Mouse (Mus musculus): Measurements from ENCODE around the gene Xrcc5.

The Xrcc5 gene

DNA sequence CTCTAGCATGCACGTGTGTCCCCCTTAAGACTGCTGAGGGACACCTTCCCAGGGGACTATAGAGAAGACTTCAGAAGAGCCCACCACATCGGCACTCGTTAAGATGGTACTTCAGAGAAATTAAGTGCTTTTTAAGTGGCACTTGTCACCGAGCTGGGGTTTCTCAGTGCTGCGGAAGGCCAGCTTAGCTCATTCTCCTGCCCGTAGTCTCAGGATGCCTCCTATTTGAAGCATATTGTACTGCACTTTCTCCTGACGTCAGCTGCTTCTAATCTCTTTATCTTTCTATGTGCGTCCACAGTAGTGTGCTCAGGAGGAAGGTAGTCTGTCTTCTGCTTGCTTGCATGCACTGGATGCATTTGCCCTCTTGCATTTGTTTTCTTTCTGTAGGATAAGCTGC is 9.2 kb downstream of the Xrcc5 start:
- DNase-seq, result peak; percentile 42

DNA sequence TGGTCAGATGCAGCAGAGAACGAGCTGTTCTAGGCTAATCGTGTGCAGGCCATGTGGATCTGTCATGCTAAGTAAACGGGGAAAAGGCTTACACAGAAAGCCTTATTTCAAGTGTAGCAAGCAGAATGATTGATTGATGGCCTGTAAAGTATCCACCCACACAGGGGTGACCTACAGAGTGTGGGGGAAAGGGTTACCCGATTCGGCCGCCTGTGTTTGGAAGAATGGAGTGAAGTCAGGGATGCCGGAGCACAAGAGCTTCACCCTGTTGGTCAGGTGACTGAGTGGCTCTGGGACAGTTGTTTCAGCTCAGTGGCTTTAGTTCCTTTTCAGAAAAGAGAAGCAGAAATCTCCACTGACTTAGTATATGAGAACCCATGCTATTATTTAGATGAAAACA is 9.7 kb downstream of the Xrcc5 start:
- DNase-seq, result peak; percentile 71

DNA sequence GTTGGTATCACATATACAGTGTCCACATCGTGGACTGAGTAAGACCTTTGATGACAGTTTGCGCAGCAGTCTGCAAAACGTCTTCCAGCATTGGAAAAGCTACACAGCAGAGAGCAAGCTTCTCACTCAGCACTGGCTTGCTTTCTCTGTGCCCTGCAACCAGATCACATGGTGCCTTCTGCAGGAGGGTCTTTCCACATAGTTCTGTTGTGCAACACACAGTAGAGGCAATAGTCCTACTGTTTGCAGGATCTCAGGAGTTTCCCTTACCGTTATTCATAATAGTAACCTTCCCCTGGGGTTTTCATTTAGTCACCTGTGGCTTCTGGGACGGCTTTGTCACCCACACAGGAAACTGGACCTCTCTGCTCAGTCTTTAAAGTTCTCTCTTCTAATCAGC is 13.5 kb downstream of the Xrcc5 start:
- peak; percentile 73 for DNase-seq

DNA sequence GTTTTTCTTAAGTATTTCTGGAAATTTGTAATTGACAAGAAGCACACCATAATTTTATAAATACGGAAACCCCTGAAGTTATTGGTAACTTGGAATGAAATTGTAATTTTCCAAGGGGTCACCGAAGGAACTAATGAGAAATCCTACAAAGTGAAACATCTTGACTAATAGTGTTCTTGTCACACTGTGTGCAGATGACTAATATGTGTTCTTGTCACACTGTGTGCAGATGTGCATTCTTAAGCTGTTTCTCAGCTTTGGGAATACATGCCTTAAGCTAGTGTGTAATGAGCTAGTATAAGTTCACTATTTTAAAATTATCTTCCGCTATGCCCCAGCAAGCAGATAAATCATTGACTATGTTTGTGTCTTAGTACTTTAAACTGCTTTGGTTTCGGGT is 16.0 kb downstream of the Xrcc5 start:
- DNase-seq, result peak; percentile 2

DNA sequence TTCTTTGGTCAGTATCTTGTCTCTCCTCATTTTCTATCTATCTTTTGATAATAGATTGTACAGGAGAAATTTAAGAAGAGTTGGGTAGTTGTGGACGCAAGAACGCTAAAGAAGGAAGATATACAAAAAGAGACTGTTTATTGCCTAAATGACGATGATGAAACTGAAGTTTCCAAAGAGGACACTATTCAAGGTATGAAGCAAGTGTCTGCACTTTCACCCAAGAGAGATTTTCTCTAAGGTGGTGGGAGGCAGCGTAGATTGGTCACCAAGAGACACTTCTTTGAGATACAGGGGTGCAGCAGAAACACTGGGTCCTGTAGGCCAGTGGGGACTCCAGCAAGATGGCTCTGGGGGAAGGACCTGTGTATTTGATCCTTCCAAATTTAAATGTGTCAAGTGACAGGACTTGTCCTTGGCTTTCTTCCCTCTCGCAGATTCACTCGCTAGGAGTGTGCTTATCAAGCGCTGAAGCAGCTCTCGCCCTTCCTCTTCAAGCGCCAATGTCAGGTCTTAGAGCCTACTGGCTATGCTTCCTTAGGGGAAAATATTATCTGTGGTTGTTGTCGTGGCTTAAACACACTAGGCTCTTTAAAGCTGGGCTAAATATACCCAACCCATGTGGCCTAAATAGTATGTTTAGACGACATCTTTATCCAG is 19.1 kb downstream of the Xrcc5 start:
- DNase-seq, result peak; percentile 94

DNA sequence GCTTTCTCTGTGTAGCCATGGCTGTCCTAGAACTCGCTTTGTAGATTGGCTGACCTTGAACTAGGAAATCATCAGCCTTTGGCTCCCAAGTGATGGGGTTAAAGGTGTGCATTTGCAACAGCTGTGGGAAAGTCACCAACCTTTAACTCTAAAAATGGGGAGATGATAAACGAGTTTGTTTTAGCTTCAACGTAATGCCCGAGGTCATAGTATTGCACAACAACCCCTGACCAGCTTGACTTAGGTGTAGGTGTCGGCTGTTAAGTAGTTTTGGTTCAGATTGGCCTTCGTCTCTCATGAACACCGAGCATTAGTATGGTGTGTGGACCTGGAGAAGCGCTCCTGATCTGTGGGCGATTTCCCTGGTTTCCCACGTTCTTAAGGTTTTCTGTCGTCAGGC is 27.6 kb downstream of the Xrcc5 start:
- DNase-seq, result no peak

DNA sequence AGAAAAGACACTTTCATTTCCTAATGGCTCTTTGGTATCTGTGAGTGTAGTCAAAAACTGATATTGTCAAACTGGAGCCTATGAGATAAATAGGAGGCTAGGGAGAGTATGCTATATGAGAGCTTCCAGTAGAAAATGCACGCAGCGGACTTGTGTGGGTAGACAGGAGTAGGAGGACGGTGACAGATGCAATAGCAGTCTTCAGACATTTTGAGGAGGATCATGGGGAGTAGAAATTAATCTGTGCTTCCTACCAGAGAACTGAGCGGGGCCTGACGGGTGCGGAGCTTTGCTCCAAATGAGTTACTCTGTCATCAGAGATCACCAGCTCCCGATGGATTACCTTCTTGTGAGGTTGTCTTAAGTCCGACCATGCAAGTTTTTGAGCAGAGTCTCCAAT is 29.6 kb downstream of the Xrcc5 start:
- no peak for DNase-seq

DNA sequence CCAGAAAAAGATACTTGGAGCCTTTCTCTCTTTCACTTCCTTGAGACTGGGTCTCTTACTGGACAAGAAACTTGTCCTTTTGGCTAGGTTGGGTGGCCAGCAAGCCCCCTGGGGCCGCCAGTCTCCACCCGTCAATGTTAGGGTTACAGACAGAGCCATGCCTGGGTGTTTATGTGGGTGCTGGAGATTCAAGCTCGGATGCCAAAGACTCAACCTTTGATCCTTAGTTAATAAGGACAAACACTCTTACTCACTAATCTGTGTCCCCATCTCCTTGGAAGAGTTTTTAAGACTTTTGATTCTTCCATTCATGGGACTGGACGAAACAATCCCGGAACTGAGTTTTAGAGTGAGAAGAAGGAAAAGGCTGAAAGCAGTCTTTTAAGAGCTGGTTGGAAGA is 31.1 kb downstream of the Xrcc5 start:
- no peak for DNase-seq

DNA sequence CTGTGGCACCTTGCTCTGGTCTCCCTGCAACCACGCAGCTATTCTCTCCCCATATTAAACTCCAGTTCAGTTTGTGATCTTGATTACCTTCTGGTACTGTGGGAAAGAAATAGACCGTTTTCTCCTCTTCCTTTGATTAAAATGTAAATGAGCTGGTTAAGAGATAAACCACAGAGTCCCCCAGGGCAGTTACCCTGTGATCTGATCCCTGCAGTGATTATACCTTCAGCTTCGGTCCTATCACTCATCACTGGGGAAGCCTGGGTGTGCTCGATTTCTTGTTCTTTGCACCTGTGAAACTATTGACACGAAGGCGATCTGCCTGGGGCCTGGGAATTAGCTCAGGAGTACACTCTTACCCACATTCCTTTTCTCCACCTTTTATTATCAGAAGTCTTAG is 40.7 kb downstream of the Xrcc5 start:
- DNase-seq, result no peak

DNA sequence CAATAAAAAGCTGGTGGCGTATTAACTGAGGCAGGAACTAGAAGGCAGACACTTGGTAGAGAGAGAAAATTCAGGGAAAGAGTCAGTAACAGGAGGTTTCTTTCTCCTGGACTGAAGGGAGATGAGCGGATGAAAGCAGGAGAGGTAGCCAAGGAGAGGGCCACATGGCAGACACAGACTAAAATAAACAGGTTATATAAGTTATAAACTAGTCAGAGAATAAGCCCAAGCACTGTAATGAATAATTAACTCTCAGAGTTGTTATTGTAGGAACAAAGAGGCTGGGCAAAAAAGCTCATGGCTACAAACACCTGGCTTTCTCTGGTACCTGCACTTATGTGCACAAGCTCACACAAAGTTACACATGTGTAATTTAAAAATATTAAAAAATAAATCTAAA is 47.6 kb downstream of the Xrcc5 start:
- no peak for DNase-seq

DNA sequence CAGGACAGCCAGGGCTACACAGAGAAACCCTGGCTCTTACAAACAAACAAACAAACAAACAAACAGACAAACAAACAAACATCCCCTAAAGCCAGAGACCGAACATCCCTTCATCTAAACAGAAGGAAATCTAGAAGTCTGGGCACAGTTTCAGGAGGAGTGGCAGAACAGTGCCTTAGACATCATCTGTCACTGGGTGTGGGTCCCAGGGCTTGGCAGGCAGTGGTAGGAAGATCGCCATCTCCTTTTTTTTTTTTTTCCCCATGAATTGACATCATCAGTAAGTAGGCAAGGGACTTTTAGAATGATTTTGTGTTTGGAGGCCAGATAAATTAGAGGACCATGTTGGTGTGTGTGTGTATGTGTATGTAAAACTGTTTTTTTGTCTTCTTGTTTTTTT is 51.0 kb downstream of the Xrcc5 start:
- DNase-seq, result peak; percentile 61

DNA sequence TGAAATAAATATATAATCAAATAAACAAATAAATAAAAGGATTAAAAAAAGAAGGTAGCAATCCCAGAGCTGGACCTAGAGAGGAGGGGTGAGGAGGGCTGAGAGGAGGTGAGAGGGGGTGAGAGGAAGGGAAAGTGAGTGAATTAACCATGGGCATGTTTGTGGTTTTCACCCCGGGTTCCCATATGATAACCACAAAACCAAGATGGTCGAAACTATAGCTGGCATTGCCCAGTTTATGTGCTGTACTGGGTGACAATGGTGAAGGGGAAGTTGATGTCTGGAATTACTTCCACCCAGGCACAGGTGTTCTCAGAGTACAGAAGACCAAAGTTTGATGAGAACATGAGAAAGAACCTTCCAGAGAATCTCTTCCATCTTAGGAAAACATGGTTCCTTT is 52.2 kb downstream of the Xrcc5 start:
- peak; percentile 66 for DNase-seq

DNA sequence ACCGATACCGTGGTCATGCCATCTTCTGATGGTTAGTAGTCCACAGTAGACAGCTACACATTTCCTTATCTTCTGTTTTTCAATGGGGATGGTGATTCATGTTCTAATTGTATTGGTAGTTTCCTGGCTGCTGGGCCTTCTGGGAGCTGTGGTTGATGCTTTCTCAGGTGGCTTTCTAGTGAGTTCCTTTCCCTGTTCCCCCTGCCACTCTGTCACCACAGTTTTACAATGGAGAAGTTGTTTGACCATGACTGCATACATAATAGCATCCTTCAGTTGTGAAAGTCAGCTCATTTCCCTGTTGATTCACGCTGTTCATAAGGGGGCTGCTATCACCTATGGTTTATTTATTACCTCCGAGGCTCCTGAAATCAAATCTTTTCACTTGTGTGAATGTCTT is 53.6 kb downstream of the Xrcc5 start:
- DNase-seq, result peak; percentile 41

DNA sequence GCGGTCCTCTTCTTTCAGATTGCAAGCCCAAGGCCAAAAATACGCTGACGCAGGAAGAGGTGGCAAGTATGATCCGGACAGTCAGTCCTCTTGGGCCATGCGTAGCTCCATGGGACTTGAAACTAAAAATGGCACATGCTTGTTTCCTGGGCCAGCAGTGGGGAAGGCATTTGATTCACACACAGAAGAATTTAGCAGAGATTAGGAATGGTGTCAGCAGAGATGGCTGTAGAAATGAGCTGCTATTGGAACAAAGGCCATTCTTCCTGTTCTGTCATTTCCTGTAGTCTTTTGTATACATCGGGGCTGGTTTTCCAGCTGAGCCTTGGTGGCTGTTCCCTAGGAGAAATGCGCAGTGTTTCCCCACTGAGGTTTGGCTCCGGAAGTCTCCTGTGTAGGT is 57.4 kb downstream of the Xrcc5 start:
- DNase-seq, result peak; percentile 81

DNA sequence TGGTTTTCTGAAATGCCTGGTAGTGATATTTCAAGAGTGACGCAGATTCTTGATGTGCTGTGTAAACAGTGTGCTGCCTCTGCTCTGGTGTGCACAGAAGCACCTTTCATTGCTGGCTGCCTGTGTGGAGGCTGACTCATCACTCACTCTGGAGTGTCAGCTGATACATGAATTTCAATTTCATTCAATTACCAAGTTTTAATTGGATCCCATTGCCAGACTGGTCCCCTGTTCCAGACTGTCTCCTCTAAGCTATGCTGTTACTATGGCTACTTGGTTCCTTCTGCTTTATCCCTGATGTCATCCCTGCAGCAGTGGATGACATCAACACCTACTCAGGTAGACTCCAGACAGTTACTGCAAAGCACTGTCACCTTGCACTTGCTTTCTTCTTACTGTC is 65.3 kb downstream of the Xrcc5 start:
- DNase-seq, result peak; percentile 22

DNA sequence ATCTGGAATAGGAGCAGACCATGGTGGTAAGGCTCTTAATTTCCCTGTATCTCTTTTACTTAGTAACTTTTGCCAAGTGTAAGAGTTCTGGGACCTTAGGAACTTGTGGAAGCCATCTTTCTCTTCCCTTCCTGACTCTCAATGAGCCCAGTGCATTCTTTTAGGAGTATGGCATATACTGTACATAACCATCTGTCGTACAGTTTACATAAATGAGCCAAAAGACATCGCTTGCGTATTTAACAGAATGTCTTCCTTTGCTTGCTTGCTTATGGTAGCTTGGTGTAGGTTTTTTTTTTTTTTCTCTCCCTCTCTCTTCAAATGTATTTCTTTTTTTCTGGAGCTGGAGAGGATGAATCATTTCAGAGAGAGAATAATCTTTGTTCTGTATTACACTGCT is 65.7 kb downstream of the Xrcc5 start:
- peak; percentile 7 for DNase-seq

DNA sequence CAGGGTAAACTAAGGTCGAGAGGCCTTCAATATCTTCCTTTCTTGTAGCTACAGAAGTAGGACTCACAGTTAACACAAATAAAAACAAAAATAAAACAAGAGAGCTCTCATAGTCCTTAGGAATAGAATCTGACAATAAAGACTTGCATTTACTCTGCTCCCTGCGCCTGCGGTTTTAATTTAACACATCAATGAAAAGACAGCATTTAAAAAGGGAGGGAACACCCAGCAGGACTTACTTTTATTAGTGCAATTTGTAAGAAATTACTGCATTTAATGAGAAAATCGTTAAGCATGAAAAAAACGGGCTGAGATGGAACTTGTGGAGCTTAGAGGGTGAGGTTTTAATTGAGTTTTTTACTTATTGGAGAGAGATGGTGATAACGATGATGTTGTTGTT is 66.4 kb downstream of the Xrcc5 start:
- DNase-seq, result no peak

DNA sequence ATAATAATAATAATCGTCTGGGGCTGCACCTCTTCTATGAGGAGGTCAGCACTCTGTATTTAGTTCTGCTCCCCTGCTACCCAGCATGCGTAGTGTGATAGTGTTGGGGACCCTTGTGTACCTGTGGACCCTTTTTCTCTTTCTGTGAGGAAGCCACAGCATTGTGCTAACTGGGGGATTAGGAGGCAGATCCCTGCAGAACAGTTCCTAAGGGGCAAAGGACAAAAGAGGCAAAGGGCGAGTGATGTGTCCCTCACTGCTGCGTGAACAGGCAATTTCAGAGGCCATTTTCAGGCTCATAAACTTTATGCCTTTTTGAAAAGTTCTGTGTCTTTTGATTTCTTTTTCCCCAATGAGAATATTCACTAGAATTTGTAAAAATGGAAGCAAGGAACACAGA is 66.8 kb downstream of the Xrcc5 start:
- peak; percentile 13 for DNase-seq

DNA sequence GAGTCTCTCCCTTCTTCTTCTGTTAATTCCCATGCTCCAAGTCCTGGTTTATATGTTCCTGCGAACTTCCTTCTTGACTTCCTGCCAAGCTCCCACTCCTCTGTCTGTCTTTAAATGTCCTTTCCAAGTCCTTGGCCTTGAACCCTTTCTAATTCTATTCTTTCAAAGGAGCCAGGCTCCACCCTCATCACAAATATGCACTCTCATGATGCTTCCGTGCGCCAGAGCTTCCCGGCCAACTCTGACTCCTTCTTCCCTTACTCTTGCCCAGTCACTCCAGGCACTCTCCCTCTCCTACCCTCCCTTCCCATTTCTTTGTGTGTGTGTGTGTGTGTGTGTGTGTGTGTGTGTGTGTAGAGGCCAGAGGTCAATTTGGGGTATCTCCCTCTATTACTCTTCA is 70.9 kb downstream of the Xrcc5 start:
- DNase-seq, result peak; percentile 28

DNA sequence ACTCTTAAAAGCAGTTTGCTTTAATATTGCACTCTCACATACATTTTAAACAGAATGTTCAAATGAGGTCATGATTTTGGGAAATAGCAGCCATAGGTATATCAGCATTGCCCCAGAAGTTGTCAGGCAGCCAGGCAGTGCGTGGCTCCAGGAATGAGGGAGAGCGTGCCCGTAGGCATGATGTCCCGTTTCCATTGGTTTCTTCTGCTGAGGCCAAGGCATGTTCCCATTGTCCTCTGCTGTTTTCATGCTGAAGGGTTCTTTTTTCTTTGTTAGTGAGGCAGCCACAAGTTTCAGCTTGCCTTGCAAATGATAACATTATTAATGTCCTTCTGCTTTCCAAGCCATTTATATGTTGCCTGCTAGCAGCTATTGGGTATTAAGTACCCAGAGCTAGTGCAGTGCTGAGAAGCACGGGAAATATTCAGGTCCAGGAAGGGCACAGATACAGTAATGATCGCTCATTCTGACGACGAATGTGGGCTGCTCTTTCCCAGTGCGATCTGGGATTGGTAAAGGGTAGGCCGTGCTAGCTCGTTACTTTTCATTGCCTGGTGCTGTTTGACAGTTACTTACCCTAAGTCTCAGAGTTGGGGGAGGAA is 72.6 kb downstream of the Xrcc5 start:
- peak; percentile 46 for DNase-seq

DNA sequence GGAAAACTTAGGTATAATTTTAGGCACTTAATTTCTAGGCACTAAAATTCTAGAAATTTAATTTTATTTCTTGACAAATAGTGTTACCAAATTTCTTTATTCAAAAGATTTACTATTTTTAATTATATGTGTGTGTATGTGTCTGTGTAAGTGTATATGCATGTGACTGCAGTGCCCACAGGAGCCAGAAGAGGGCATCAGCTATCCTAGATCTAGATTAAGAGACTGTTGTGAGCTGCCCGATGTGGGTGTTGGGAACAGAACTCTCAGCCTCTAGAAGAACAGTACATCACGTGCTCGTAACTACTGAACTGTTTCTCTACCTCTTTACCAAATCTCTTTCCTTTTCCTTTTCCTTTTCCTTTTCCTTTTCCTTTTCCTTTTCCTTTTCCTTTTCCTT is 73.3 kb downstream of the Xrcc5 start:
- no peak for DNase-seq

DNA sequence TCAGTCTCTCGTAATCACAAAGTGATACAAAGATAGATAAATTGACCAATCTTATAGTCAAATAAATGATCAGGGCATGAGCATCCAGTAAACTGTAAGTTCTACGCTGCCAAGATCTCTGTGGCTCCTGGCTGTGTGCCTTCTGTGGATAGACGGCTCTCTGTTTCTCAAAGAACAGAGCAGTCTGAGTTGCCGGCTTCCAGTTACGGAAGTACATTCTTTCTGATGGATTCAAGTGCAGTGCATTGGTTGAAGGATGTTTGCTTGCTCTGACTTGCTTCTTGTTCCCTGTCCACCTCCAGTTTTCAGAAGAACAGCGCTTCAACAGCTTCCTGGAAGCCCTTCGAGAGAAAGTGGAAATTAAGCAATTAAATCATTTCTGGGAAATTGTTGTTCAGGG is 75.8 kb downstream of the Xrcc5 start:
- DNase-seq, result no peak

DNA sequence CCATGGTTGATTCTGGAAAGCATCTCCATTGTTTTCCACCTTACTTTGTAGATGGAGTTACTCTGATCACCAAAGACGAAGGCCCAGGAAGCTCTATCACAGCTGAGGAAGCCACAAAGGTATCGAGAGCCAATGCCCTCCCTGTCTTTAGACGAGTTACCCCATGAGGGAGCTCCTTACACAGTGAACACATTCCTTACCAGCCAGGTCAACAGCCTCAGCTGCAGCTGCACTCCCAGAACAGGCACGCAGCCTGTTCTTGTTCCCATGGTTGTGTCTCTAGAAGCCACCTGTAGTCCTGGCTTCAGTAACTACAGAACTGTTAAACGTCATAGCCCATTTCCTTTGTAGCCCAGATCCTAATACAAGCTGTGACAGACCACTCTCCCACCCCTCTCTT is 76.4 kb downstream of the Xrcc5 start:
- no peak for DNase-seq

DNA sequence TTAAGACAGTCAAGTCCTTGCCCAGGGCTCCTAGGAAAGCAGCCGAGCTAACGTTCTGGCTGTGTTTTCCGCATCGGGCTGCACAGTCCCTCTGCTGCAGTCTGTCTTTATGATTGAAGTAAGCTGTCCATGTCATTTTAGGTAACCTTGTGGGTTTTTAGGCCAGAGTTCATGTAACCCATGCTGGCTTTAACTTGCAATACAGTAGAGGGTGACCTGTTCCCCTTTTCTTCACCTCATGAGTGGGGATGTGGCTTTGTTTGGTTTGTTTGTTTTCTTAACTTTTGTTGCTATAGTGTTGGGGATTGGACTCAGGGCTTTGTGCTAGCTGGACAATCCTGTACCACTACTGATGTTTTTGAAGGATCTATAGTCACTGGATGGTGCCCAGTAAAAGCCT is 83.2 kb downstream of the Xrcc5 start:
- peak; percentile 39 for DNase-seq

DNA sequence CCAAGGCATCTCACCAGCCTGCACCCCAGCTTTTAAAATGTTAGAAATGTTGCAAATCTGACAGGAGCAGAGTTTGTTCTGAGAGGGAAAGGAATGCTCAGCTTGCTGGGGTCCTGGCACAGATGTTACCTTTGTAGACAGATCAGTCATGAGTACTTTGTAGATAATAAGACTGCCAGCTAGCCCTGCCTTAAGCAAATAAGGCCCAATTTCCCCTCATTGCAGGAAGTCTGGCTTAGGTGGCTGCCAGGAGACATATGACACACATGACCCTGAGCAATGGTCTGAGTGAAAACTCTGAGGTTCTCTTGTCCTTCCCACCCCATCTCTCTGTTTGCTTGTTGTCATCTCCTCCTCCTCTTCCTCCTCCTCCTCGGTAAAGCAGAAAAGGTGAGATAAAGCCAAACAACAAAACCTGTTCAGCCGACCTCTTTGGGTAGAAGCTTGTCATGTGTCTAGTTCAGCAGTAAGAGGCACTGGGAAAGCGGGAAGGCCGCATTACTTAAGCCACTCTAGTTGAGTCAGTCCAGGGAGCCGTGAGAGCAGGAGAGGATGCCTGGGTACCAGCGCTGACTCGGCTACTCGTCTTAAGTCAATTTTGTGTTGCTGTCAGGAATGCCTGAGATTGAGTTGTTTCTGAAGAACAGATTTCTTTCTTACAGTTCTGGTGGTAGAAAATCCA is 92.6 kb downstream of the Xrcc5 start:
- no peak for DNase-seq

Measured in heart, adult 11 months (tissue).